Mouse (Mus musculus): ENCODE measurements around the gene Rab22a.

- TF ChIP-seq CTCF (IDR thresholded peaks at IDR 0.05; ENCODE audit: control insufficient read depth, insufficient read depth, low read length) (no peak), POLR2A (IDR thresholded peaks at IDR 0.05; ENCODE audit: borderline replicate concordance, control insufficient read depth, low read depth, low read length) (no peak)
These were observed 53.1 kb downstream of the Rab22a start for GRCm38 (mm10) chr2:173712656-173713055.
